Mouse (Mus musculus): ENCODE results near the gene Il22ra1.
"Not testable (repeated sequence)": the region's sequence is repeated elsewhere in the genome, so short reads cannot be mapped to it uniquely, and the experiment has no call there.

The Il22ra1 gene

GRCm38 (mm10) chr4:135727817-135728216 is at the start of gene Il22ra1:
Gene Il22ra1 (plus strand): TSS chr4:135728172.
- no peak for DNase-seq

- no peak for DNase-seq
These were observed 48.7 kb upstream of the Il22ra1 start for GRCm38 (mm10) chr4:135679316-135679715.

GRCm38 (mm10) chr4:135681789-135682188 is 46.2 kb upstream of the Il22ra1 start:
- DNase-seq = no peak

DNA sequence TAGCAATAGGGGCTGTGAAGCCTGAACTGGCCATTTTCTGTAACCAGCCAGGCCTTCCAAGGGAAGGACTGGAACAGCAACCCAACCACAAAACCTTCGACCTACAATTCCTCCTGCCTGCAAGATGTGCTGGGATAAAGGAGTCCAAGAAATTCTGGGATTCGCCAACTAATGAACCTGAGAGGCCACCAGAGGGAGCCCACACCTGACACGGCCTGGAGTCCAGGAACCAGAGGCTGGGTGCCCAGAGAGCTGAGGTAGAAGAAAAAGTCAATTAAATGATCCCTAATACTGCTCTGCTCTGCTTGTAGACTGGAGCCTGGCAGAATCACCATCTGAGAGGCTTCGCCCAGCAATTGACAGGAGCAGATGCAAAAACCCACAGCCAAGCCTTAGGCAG is 44.4 kb upstream of the Il22ra1 start:
- peak; percentile 9 for DNase-seq

GRCm38 (mm10) chr4:135684731-135685130 is 43.2 kb upstream of the Il22ra1 start:
- no peak for DNase-seq

GRCm38 (mm10) chr4:135685906-135686567 is 41.9 kb upstream of the Il22ra1 start, which contains the start of gene Ifnlr1:
Gene Ifnlr1 (plus strand): TSS chr4:135686287.
- peak; percentile 70 for DNase-seq

DNA sequence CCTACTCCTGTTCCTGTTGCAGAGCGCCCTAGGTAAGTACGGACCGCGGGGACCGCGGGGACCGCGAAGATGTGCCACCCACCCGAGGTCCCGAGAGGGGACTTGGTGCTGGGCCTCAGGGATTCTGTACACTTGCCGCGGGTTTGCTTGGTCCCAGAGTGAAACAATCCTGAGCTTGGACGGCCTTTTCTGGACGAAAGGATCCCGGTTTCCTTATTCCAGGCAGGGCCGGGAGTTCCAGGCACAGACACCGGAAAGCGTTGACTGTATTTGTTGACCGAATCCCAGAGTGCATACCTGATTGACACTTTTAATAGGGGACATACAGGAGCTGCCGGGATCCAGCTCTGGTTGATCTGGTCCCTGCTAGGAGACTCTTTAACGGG is 41.4 kb upstream of the Il22ra1 start:
- DNase-seq = no peak

DNA sequence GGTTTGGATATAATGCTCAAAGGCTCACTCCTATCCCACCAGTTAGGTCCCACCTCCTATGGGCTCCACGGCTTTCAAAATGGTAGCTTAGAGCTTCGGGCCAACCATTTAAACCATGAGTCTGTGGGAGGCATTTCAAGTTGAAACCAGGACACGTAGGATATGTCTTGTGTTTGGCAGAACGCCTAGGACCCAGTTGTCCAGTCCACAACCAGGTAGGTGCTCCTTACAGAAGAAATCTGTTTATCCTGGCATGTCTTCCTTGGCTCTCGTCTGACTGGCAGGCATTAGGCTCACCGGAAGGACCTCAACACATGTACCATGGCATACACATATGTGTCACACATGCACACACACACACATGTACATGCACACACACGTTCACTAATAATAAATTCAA is 38.2 kb upstream of the Il22ra1 start:
- DNase-seq = no peak

- DNase-seq = no peak
These were observed 37.7 kb upstream of the Il22ra1 start for GRCm38 (mm10) chr4:135690241-135690640.

- DNase-seq = no peak
These were observed 35.1 kb upstream of the Il22ra1 start for GRCm38 (mm10) chr4:135692916-135693315.

- no peak for DNase-seq
These were observed 29.5 kb upstream of the Il22ra1 start for GRCm38 (mm10) chr4:135698498-135698897.

DNA sequence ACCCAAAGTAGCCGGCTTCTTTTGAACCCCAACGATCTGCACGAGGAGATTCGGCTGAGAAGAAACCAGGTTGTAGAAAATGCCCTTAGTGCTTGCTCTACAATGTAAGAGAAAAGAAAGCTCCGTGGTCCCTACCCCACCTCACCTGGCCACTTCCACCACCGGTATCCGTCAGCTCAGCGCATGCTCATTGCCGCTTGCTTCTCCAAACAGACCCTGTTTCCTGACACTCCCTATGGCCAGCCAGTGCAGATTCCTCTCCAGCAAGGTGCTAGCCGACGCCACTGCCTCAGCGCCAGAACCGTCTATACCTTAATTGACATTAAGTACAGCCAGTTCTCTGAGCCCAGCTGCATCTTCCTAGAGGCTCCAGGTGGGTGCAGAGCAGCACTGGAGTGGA is 24.5 kb upstream of the Il22ra1 start:
- no peak for DNase-seq

- no peak for DNase-seq
These were observed 24.0 kb upstream of the Il22ra1 start for GRCm38 (mm10) chr4:135704016-135704415.

GRCm38 (mm10) chr4:135706045-135706444 is 21.9 kb upstream of the Il22ra1 start:
- DNase-seq = no peak

- DNase-seq = peak; percentile 51
These were observed 18.9 kb upstream of the Il22ra1 start for GRCm38 (mm10) chr4:135709072-135709564.

GRCm38 (mm10) chr4:135709621-135710020 is 18.4 kb upstream of the Il22ra1 start:
- no peak for DNase-seq

- DNase-seq = no peak
These were observed 17.6 kb upstream of the Il22ra1 start for GRCm38 (mm10) chr4:135710392-135710791.

GRCm38 (mm10) chr4:135714776-135715175 is 13.2 kb upstream of the Il22ra1 start:
- peak; percentile 64 for DNase-seq

DNA sequence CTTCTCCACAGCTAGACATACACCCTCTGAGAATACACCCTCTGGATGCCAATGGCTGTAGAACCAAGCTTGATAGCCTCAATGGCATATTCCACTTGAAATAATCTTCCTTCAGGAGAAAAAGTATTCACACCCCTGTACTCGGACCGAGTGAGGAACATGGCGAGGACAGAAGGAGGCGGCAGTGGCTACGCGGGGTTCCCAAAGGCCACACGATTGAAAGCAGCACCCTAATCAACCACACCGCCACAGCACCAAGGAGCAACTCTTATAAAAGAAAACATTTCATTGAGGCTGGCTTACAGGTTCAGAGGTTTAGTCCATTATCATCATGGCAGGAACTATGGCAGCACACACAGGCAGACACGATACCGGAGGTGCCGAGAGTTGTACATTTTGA is 11.5 kb upstream of the Il22ra1 start:
- DNase-seq = not testable (repeated sequence)

- no peak for DNase-seq
These were observed 5.3 kb upstream of the Il22ra1 start for GRCm38 (mm10) chr4:135722540-135723290.

DNA sequence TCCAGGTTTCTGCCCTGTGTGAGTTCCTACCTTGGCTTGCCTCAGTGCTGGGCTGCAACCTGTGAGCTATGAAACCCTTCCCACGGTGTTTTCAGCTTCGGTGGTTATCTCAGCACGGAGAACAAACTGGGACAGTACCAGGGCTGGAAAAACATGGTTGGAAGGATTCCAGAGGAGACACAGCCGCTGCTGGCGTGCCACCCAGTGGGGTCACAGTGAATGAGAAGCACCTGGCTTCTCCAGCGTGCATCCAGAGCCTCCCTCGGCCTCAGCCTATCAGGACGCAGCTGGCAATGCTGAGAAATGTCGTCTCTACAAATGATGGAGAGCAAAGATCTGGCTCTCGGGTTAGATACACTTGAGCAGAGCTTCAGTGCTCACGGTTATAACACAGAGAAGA is 1.6 kb upstream of the Il22ra1 start:
- DNase-seq = no peak

GRCm38 (mm10) chr4:135730204-135730603 is 2.2 kb downstream of the Il22ra1 start:
- no peak for DNase-seq

DNA sequence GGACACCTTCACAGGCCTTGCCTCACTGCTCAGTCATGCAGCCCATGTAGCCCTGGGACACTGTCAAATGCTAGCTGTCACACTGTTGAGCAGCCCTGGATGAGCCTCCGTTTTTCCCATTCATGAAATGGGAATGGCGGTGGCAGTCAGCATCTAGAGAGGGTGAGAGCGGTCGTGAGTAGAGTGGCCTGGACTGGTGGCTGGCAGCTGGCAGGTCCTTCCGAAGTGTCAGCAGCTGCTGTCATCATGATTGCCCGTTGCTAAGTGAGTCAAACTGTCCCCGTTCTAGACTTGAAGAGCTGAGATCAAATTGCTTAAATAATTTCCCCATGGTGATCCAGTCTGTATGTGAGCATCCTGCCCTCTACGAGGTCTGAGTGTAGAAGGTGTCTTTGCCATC is 3.0 kb downstream of the Il22ra1 start:
- no peak for DNase-seq

GRCm38 (mm10) chr4:135733901-135734300 is 5.9 kb downstream of the Il22ra1 start:
- peak; percentile 25 for DNase-seq

Data from right cerebral cortex, adult 18-20 months (tissue).